Mouse (Mus musculus) stomach, embryonic 16.5 days (tissue): ENCODE results near the gene Exoc6. TPM values are rescaled to one million over a fixed set of nuclear protein-coding genes. Genes with fewer than 3 reads are reported as not detected.

Experiments
- ATAC-seq: fragments of 200-750 bp; cut with Nextera tagmentation; 2 replicates; pipeline ENCODE4 v1.8.0; 2017; ENCODE audit warnings: moderate number of reproducible peaks, moderate TSS enrichment; ENCODE audit not compliant: insufficient read depth, low FRiP score
- H3K27ac ChIP-seq: fragments of 300-500 bp; sonication (generic); 2 replicates; pipeline ENCODE4 v1.5.1; 2014; ENCODE audit warnings: low read length
- H3K27me3 ChIP-seq: fragments of 300-500 bp; sonication (generic); 2 replicates; pipeline ENCODE4 v1.6.1; 2014; ENCODE audit warnings: low read length, control low read depth, mixed read lengths; ENCODE audit not compliant: control insufficient read depth, insufficient read depth
- H3K36me3 ChIP-seq: fragments of 300-500 bp; sonication (generic); 2 replicates; pipeline ENCODE4 v1.6.1; 2014; ENCODE audit warnings: low read length; ENCODE audit not compliant: control insufficient read depth, insufficient read depth
- H3K4me1 ChIP-seq: fragments of 300-500 bp; sonication (generic); 2 replicates; pipeline ENCODE4 v1.6.1; 2014; ENCODE audit warnings: low read length, control low read depth, mixed read lengths; ENCODE audit not compliant: control insufficient read depth, insufficient read depth
- H3K4me2 ChIP-seq: fragments of 300-500 bp; sonication (generic); 2 replicates; pipeline ENCODE4 v1.6.1; 2014; ENCODE audit warnings: low read depth, low read length, mixed read lengths
- H3K4me3 ChIP-seq: fragments of 300-500 bp; sonication (generic); replicated peaks from 2 replicates; pipeline ENCODE4 v1.5.1; 2014; ENCODE audit warnings: mild to moderate bottlenecking, low read length
- H3K9ac ChIP-seq: fragments of 300-500 bp; sonication (generic); 2 replicates; pipeline ENCODE4 v1.6.1; 2014; ENCODE audit warnings: low read length
- H3K9me3 ChIP-seq: fragments of 300-500 bp; sonication (generic); replicated peaks from 2 replicates; pipeline ENCODE4 v1.6.1; 2016; ENCODE audit warnings: low read length, control low read depth; ENCODE audit not compliant: control insufficient read depth
- WGBS: fragments of 180-500 bp; shearing (Covaris S2); extraction: QIAGEN DNeasy Blood & Tissue Kit; methylation state at CpG from one replicate; pipeline ENCODE4 v1.1.7; 2014; 5-methylcytosine and 5-hydroxymethylcytosine counted together
- polyA plus RNA-seq: library from polyadenylated mRNA; unstranded; fragments of >200 nt; fragmentation: Nextera tagmentation; extraction: Ambion mirVana; gene quantifications from 2 replicates; pipeline ENCODE4 v1.2.1, GENCODE M21; 2015

Exoc6 gene
- polyA plus RNA-seq, 1 experiment from 2014 or later = 14.6 TPM

DNA sequence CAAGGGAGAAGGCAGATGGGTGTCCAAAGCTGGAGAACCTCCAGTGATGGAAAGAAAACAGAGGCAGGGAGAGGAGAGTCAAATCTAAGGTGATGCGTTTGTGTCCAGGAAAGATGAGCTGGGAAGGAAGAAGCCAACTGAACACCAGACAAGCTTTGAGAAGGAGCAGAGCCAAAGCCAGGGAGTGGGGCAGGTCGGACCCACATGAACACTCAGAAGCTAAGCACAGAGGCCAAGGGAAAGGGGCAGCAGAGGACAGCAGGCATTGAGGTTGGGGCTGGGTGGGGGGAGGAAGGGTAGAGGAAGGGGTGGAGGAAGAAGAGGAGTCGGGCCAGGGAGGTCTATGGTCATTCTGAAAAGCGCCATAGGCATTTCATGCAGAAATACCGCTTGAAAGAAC, 17.0 kb upstream of the Exoc6 start:
- Histone ChIP-seq H3K4me1 (0 out of 2 replicates have a peak, but pooled peaks cover 3% of the 10 kb centered on the region), H3K9me3 (no peaks in the 10 kb centered on the region), H3K36me3 (no peaks in the 10 kb centered on the region), H3K4me2 (no peak overlapping the region), H3K4me3 (no peak overlapping the region), H3K27me3 (no peaks in the 10 kb centered on the region), H3K9ac (no peak overlapping the region), H3K27ac (no peak overlapping the region)
- 73% methylated on average over 5 of the region's 5 CpGs for WGBS
- ATAC-seq = no peak

- no peaks in the 10 kb centered on the region; the same call in 1 of the 2 replicates for H3K27me3 ChIP-seq
- no peak overlapping the region for H3K4me2 ChIP-seq
- H3K9me3 ChIP-seq = no peaks in the 10 kb centered on the region
- H3K4me1 ChIP-seq = 0 out of 2 replicates have a peak, but pooled peaks cover 3% of the 10 kb centered on the region
- 23% methylated on average over 3 of the region's 3 CpGs for WGBS
- H3K9ac ChIP-seq = no peak overlapping the region
- no peaks in the 10 kb centered on the region for H3K36me3 ChIP-seq
- ATAC-seq = no peak
- H3K27ac ChIP-seq = no peak overlapping the region
- no peak overlapping the region for H3K4me3 ChIP-seq
Observed at GRCm38 (mm10) chr19:37534737-37535365, 15.4 kb upstream of the Exoc6 start.

DNA sequence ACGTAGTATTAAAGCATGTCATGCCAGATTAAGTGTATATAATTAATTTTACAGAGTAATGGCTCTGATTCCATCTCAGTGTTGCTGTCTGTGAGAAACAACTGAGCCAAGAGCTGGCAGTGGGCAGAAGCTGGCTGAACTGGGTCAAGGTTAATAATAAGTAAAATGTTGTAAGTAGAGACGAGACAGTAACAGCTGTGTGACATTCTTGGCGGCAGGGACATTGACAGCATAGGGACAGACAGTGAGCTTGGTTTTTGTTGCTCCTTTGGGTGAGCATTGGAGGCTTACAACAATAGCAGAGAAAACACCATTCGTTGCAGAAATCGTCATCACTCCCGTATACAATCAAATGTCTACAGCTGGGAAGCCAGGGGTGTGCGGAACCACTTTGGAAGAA, 13.8 kb upstream of the Exoc6 start:
- Histone ChIP-seq H3K4me1 (0 out of 2 replicates have a peak, but pooled peaks cover 3% of the 10 kb centered on the region), H3K4me2 (no peak overlapping the region), H3K9ac (no peak overlapping the region), H3K36me3 (no peaks in the 10 kb centered on the region), H3K27ac (no peak overlapping the region), H3K4me3 (no peak overlapping the region), H3K27me3 (no peaks in the 10 kb centered on the region; the same call in 1 of the 2 replicates), H3K9me3 (no peaks in the 10 kb centered on the region)
- 61% methylated on average over 7 of the region's 7 CpGs for WGBS
- ATAC-seq = no peak

GRCm38 (mm10) chr19:37537717-37538116, 12.5 kb upstream of the Exoc6 start:
- Histone ChIP-seq H3K9ac (no peak overlapping the region), H3K4me3 (no peak overlapping the region), H3K9me3 (no peaks in the 10 kb centered on the region), H3K36me3 (no peaks in the 10 kb centered on the region), H3K27me3 (no peaks in the 10 kb centered on the region; the same call in 1 of the 2 replicates), H3K4me1 (0 out of 2 replicates have a peak, but pooled peaks cover 3% of the 10 kb centered on the region), H3K4me2 (no peak overlapping the region), H3K27ac (no peak overlapping the region)
- ATAC-seq = no peak
- 35% methylated on average over 1 of the region's 1 CpGs for WGBS

GRCm38 (mm10) chr19:37540201-37540600, 10.0 kb upstream of the Exoc6 start:
- no peaks in the 10 kb centered on the region; the same call in 1 of the 2 replicates for H3K27me3 ChIP-seq
- no peak overlapping the region for H3K27ac ChIP-seq
- 35% methylated on average over 7 of the region's 7 CpGs for WGBS
- H3K4me3 ChIP-seq = no peak overlapping the region
- ATAC-seq = no peak
- H3K36me3 ChIP-seq = no peaks in the 10 kb centered on the region
- H3K4me1 ChIP-seq = 0 out of 2 replicates have a peak, but pooled peaks cover 3% of the 10 kb centered on the region
- no peak overlapping the region for H3K9ac ChIP-seq
- H3K4me2 ChIP-seq = no peak overlapping the region
- no peaks in the 10 kb centered on the region for H3K9me3 ChIP-seq

GRCm38 (mm10) chr19:37543537-37544326, 6.5 kb upstream of the Exoc6 start:
- Histone ChIP-seq H3K4me3 (no peak overlapping the region), H3K27me3 (peaks cover 3% of the 10 kb centered on the region; the same call in 1 of the 2 replicates), H3K4me2 (no peak overlapping the region), H3K9me3 (no peaks in the 10 kb centered on the region), H3K27ac (no peak overlapping the region), H3K9ac (no peak overlapping the region; the same call in 1 of the 2 replicates), H3K36me3 (no peaks in the 10 kb centered on the region), H3K4me1 (no peaks in the 10 kb centered on the region)
- WGBS = 59% methylated on average over 13 of the region's 13 CpGs
- ATAC-seq = no peak

GRCm38 (mm10) chr19:37544476-37544875, 5.7 kb upstream of the Exoc6 start:
- 79% methylated on average over 9 of the region's 9 CpGs for WGBS

GRCm38 (mm10) chr19:37545231-37545630, 5.0 kb upstream of the Exoc6 start:
- Histone ChIP-seq H3K4me2 (no peak overlapping the region), H3K9ac (no peak overlapping the region), H3K9me3 (no peaks in the 10 kb centered on the region), H3K27ac (no peak overlapping the region), H3K36me3 (no peaks in the 10 kb centered on the region), H3K4me3 (no peak overlapping the region), H3K4me1 (no peaks in the 10 kb centered on the region), H3K27me3 (peaks cover 9% of the 10 kb centered on the region)
- WGBS = 61% methylated on average over 3 of the region's 3 CpGs
- ATAC-seq = no peak

More at GRCm38 (mm10) chr19:37544476-37544875, 5.7 kb upstream of the Exoc6 start:
- Histone ChIP-seq H3K36me3 (no peaks in the 10 kb centered on the region), H3K9ac (no peak overlapping the region), H3K4me3 (no peak overlapping the region), H3K27ac (no peak overlapping the region), H3K27me3 (peaks cover 6% of the 10 kb centered on the region), H3K4me1 (no peaks in the 10 kb centered on the region), H3K4me2 (no peak overlapping the region), H3K9me3 (no peaks in the 10 kb centered on the region)
- ATAC-seq = no peak

DNA sequence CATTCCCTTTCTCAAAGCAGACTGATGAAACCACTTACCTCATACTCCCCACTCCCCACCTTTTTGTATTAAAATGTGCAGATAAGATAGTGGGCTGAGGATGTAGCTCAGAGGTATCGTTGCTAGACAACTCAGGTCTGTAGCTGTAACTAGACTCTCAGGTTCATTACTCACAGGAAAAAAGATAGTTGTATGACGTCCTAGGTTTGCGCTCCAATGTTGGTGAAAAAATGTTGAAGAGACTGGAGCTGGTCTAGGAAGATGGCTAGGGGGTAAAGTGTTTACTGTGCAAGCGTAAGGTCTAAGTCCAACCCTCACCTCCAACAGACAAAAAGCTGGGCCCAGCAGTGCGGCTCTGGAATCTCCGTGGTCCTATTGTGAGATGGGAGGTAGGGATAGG, 4.5 kb upstream of the Exoc6 start:
- no peak overlapping the region for H3K9ac ChIP-seq
- H3K9me3 ChIP-seq = no peaks in the 10 kb centered on the region
- no peak overlapping the region for H3K27ac ChIP-seq
- peaks cover 9% of the 10 kb centered on the region for H3K27me3 ChIP-seq
- H3K36me3 ChIP-seq = no peaks in the 10 kb centered on the region
- 74% methylated on average over 6 of the region's 6 CpGs for WGBS
- no peak for ATAC-seq
- no peak overlapping the region for H3K4me2 ChIP-seq
- H3K4me3 ChIP-seq = no peak overlapping the region
- H3K4me1 ChIP-seq = no peaks in the 10 kb centered on the region
